Mouse (Mus musculus) natural killer cell, adult 2 months (primary cell): ENCODE data around the gene Arhgdig.
"Not testable (repeated sequence)": the region's sequence is repeated elsewhere in the genome, so short reads cannot be mapped to it uniquely, and the experiment has no call there.

ENCODE experiments used
- DNase-seq, 2 experiments: peaks; one replicate each; pipeline ENCODE4 v3.0.0; 2022; ENCODE audit warnings: low spot score in 2 of 2

Gene Arhgdig

DNA sequence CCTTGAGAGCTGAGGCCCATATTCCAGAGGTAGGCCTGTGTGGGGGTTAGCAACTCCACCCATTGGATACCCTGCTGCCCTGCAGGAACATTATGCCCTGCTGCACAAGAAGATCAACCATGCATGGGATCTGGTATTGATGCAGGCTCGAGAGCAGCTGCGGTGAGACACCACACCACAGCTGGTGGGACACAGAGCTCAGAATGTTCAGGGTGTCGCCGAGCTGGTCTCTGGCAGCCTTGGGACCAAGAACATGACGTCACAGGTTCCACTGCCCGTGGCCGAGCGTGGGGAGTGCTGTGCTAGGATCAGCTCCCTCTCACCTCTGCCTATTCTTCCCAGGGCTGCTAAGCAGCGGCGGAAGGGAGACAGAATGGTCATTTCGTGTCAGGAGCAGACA is 2.8 kb downstream of the Arhgdig start:
- DNase-seq = no peak

DNA sequence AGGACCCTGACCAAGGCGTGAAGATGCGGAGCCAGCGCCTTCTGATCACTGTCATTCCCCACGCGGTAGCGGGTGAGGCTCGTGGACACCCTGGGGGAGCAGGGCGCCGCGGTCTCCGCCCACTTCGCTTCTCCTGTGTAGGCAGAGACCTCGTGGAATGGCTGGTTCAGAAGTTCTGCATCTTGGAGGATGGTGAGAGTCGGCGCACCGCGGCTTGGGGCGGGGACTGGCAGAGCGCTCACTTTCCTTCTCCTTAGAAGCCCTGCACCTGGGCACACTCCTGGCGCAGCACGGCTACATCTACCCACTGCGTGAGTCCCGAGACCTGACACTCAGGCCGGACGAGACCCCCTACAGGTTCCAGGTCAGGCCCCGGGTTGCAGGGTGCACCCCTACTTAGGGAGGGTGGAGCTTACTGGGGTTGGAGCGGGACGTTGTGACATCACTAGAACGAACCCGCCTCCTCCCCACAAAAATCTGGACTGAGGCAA is 4.2 kb downstream of the Arhgdig start:
- DNase-seq = no peak

DNA sequence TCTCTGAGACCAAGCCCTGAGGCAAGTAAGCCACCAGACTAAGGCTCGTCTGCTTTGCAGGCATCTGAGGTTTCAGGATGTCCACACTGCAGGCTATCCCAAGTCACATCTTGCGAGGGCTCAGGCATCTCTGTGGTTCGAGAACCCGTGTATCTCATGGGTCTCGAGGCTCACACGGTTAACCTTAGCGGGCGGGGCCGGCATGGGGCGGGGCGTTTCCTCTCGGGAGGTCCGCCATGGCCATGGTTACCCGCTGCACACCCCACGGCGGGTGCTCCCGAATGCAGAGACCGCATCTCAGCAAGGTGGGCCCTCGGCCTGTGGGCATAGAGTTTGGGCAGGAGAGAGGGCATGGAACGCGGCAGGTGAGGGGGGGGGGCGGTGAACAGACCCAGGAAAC is 4.8 kb downstream of the Arhgdig start, which contains the start of gene Rgs11:
Rgs11 (plus strand) TSS at position 215 of the 400 bp plus-strand sequence.
- DNase-seq = peak; percentile 20 to 26

DNA sequence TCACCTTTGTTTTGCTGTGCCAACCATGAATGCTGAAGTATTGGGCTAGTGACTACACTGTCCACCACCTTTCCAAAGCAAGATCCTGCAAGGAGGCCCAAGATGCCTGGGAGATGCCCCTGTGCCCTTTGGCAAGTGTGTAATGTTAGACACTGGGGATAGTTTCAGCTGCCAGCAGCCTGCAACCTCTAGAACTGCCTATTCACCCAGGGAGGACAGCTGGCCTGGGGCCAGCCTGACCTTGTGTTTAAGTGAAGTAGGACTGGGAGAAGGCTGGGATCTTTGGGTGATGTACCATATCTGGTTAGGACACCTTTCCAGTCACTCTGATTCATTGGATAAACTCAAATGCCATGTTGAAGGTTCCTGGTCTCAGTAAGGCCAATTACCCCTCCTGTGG is 5.6 kb downstream of the Arhgdig start:
- DNase-seq = no peak

DNA sequence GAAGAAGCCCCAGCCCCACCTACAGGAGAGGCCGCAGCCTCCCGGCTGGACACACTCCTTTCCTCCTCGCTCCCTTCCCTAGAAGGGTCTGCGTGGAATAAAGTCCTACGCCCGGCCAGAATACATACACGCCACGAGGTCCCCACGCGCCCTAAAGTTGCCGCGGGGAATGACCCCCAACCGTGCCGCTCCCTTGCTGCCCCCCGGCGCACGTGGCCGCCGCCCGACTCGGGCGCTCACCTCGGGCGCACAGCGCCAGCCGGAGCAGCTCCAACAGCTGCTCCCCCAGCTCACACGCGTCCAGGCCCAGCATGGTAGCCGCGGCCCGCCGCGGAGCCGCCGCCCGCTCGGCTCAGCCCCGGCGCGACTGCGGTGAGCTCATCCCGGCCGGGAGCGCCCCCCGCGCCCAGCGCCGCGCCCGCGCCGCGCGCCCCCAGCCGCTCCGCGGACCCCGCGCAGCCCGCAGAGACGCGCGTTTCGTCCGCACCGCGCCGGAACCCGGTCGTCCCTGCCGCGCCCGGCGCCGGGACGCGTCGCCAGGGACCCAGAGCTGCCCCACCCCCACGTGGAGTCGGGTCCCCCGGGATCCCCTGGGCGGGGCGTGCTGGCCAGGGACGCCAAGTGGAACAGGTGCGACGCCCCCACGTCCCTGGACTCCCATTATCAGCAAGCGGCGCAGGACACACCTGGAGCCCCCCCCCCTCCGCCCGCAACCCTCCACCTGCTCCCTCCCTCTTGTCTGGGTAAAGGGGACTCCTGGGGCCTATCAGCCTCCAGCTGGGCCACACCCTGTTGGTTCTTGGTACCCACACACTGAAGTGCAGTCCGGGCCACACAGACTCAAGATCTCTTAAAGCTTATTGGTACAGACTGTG is 6.5 kb downstream of the Arhgdig start:
- no peak for DNase-seq

DNA sequence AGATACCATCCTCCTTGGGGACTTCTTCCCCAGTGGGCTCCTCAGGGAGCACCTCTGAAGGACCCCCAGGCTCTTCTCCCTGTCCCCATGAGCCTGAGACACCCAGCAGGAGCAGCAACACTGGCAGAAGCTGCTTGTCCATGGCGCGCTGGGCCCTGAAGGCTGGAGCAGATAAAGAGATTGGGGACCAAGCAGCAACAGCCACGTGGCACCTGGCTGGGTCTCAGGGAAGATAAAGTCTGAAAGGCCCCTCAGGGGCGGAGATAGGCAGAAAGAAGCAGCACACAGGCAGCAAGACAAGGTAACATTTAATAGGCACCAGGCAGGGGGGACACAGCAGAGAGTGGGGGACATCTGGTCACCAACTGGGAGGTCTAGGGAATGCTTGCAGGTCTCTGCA is 8.7 kb downstream of the Arhgdig start, which contains the start of gene Pdia2:
Pdia2 (minus strand) TSS at position 196 of the 400 bp plus-strand sequence.
- DNase-seq = no peak

DNA sequence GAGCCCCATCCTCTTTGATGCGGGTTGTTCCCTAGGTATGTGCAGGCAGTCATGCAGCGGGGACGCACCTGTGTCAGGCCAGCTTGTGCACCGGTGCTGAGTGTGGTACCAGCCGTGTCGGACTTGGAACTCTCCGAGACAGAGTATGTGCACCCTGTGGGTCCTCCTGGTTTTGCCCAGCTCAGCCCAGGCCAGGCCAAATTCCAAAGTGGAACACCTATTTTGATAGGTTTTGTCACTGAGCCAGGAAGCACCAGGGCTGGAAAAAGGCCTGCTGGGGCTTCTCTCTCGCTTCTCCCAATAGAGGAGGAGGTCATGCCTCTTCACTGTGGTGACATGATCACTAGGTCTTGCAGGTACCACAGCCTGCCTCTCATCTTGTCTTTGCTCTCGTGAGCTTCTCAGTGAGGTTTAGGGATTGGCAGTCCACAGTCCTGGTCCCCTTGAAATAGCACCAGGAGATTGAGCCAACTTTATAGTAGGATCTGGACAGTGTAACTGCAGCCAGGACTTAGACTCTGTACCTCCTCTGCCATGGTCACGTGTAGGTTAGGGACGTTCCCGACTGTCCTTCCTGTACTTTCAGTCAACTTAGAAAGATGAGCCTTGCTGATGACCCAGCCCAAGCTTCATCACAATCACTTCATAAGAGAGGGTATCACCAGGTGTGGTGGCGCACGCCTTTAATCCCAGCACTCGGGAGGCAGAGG is 14.9 kb downstream of the Arhgdig start:
- DNase-seq = no peak

DNA sequence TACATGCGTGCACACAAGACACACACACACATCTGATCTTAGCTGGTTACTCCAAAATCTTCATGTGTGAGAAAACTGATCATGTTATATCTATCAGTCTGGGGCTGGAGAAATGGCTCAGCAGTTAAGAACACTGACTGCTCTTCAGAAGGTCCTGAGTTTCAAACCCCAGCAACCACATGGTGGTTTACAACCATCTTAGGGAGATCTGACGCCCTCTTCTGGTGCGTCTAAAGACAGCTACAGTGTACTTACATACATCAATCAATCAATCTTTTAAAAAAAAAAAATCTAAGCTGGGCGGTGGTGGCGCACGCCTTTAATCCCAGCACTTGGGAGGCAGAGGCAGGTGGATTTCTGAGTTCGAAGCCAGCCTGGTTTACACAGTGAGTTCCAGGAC is 16.1 kb downstream of the Arhgdig start:
- not testable (repeated sequence) for DNase-seq

DNA sequence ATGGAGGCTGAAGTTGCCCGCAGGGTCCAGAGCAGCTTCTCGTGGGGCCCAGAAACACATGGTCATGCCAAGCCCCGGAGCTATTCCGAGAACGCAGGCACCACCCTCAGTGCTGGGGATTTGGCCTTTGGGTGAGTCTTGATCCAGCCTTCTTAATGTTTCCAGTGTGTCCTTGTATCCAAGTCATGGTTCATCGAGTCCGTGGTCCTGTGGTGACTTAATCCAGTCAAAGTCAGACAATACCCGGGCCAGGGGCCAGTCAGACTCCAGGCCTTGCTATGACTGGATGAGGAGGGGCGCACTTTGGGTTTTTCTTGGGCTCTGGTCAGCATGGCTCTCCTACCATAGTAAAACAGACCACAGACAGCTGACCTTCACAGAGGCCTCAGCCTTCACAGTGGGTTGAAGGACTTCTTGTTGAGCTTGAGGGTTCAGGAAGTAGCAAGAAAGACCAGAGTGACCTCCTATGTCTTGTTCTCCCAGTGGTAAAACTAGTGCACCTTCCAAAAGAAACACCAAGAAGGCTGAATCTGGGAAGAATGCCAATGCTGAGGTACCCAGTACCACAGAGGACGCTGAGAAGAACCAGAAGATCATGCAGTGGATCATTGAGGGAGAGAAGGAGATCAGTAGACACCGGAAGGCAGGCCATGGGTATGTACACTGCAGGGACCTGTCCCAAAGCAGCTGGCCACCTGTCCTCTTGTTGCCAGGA is 19.3 kb downstream of the Arhgdig start:
- no peak for DNase-seq

DNA sequence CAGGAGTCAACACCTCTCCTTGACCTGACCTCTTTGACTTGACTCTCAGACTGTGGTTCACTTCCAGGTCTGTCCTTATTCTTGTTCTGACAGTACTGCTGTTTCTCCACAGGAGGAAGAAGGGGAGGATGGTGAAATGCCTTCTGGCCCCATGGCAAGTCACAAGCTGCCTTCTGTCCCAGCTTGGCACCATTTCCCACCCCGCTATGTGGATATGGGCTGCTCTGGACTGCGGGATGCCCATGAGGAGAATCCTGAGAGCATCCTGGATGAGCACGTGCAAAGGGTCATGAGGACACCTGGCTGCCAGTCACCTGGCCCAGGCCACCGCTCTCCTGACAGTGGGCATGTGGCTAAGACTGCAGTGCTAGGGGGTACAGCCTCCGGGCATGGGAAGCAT is 20.0 kb downstream of the Arhgdig start:
- DNase-seq = no peak

DNA sequence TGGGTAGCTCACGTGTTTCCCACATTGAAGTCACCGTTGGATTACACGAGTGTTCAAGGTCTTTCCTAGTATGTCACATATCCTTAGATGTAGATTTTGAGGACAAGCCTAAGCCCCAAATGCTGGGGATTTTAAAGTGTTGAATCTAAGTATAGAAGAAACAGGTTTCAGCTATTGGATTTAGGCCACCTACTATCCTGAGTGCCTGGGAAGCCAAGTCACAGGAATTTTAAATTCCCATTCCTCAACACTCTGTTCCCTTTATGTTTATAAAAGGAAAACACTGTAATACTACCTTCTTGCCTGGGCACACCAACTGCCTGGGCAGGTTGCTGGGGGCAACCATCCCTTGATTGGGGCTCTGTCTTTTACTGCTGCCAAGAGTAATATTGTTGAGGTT is 26.4 kb downstream of the Arhgdig start:
- DNase-seq = no peak

DNA sequence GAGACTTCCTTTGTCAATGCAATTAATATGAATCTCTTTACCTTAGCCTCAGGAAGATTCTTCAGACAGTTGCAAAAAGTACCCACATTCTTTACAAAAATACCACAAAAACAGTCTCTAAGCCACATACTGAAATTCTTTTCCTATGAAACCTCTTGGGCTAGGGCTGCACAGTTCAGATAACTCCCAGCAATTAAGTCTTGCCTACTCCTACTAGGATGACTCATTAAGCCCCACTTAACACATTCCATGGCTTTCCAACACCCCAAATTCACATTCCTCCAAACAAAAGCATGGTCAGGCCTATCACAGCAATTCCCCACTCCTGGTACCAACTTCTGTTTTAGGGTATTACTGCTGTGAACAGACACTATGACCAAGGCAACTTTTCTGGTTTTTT is 29.0 kb downstream of the Arhgdig start:
- DNase-seq = no peak

DNA sequence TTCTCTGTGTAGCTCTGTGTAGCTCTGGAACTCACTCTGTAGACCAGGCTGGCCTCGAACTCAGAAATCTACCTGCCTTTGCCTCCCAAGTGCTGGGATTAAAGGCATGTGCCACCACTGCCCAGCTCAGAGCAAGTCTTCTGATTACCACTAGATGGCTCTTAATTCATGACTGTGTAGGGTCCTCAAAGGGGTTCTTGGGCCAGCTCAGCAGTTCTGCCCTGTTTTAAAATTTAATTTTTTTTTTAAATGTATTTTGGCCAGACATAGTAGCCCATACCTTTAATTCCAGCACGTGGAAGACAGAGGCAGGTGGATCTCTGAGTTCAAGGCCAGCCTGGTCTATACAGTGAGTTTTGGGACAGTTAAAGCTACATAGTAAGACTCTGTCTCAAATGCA is 32.3 kb downstream of the Arhgdig start:
- not testable (repeated sequence) for DNase-seq

DNA sequence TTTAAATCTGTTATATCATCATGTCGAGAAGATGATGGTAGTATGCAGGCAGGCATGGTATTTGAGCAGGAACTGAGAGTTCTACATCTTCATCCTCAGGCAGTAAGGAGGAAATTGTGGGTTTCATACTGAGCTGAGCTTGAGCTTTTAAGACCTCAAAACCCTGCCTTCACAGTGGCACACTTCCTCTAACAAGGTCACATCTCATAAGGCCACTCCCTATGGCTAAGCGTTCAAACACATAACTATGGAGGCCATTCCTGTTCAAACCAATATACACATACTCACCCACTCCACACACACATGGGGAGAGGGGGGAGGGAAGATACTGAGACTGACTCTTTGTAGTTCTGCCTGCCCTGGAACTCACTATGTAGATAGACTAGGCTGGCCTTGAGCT is 39.5 kb downstream of the Arhgdig start:
- DNase-seq = peak; percentile 54 to 70

DNA sequence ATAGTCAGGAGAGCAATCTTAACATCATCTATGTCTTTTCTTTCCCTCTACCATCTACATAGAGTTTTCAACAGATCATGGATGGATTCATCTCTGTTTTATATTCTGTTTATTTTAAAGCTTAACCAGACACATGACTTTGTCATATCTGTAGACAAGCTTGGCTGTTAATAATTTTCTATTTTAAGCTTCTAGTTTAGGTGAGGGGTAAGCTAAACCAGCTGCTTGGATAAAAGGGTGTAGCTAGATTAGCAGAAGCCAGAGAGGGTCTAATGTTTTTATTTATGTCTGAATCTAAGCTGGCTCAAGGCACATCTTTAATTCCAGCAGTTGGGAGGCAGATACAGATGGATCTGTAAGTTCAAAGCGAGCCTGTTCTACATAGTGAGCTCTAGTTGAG is 44.9 kb downstream of the Arhgdig start:
- DNase-seq = no peak

DNA sequence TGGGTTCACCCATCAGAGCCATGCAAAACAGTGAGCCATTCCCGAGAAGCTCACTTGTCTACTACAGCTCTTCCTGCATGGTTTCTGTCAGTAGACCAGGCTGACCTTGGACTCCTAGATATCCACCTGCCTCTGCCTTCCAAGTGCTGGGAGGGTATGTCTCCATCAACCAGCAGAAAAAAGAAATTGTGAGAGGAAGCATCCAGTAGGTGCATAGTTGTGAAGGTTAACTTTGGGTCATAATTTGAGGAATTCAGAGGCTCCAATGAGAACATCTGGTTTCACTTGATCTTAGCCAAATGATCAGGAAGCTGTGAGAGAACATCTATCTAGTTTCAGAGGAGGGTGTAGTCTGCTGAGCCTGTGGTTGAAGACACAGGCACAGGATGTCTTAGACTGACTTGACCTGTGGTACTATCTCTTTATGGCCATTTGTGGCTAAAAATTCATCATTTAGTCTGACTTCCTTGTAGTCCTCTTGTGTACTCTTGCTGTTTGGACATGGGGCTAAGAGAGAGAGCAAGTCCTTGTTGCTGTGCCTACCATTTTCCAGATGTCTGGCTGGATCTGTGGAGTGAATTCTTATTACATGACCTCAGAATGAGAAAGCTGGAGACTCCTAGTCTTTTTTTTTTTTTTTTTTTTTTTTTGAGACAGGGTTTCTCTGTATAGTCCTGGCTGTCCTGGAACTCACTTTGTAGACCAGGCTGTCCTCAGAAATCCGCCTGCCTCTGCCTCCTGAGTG is 55.5 kb downstream of the Arhgdig start:
- no peak for DNase-seq
